Mouse (Mus musculus): ENCODE measurements around the gene Sh3gl3. TPM values are rescaled to one million over a fixed set of nuclear protein-coding genes. Genes with fewer than 3 reads are reported as not detected.

Gene Sh3gl3
- polyA plus RNA-seq, 1 experiment: not detected

DNA sequence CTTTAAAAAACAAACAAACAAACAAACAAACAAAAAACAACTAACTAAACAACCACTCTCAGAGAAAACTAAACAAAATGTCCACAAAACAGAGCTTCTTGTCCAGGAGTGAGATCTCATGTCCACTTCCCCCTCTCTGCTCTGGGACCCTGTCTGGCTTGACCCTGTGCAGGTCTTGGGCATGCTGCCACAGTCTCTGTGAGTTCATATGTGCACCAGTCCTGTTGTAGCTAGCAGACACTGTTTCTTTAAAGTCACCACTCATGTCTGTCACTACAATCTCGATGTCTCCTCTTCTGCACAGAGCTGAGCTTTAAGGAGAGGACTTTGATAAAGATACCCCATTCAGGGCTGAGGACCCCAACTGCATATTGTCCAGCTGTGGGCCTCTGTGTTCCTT lies 153.0 kb downstream of the Sh3gl3 start:
- H3K4me1 ChIP-seq: no peaks in the 10 kb centered on the region
- TF ChIP-seq FLI1 (IDR thresholded peaks at IDR 0.05; ENCODE audit: low read length) (no peak), GATA1 (IDR thresholded peaks at IDR 0.05; ENCODE audit: borderline replicate concordance, low read length) (no peak)
- peaks cover 6% of the 10 kb centered on the region for H3K9me3 ChIP-seq
- no peaks in the 10 kb centered on the region for H3K27me3 ChIP-seq (replicated peaks)
- H3K36me3 ChIP-seq (replicated peaks; ENCODE audit: low read length): no peaks in the 10 kb centered on the region
- no peak overlapping the region for H3K4me3 ChIP-seq (replicated peaks)

DNA sequence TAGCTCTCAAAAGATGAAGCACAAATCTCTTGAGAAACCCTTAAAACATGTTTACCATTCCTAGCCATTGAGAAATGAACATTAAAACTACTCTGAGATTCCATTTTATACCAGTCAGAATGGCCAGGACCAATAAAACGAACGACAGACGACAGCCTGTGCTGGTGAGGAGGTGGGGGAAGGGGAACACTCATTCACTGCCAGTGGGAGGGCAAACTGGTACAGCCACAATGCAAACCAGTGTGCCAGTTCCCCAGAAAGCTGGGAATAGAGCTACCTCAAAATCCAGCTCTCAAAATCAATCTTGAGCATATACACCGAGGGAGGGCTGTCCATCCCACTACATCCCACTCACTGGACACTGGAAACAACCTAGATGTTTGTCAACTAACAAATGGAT lies 153.6 kb downstream of the Sh3gl3 start:
- Histone ChIP-seq H3K4me3 (replicated peaks) (no peak overlapping the region), H3K27me3 (replicated peaks) (no peaks in the 10 kb centered on the region), H3K4me1 (no peaks in the 10 kb centered on the region), H3K9me3 (peaks cover 10% of the 10 kb centered on the region), H3K36me3 (replicated peaks; ENCODE audit: low read length) (no peaks in the 10 kb centered on the region)
- TF ChIP-seq FLI1 (IDR thresholded peaks at IDR 0.05; ENCODE audit: low read length): no peak
- no peak for TF ChIP-seq GATA1 (IDR thresholded peaks at IDR 0.05; ENCODE audit: borderline replicate concordance, low read length)

DNA sequence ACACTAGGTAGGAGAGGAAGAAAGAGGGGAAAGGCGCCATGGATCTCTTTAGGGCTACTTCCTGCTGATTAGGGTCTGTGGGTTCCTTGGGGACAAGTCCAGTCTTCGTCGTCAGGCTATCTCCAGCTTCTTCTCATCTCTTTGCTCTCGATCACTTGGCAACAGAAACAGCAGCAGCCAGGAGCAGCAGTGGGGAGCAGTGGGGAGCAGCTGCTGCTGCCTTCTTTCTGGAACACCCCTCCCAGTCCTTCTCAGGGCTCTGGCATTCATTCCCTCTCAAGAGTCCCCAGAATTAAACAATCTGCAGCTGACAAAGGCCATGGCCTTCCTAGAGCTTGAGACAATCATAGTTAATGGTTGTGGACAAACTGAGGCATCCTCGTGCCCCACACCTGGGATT lies 154.2 kb downstream of the Sh3gl3 start:
- no peak for TF ChIP-seq GATA1 (IDR thresholded peaks at IDR 0.05; ENCODE audit: borderline replicate concordance, low read length)
- TF ChIP-seq FLI1 (IDR thresholded peaks at IDR 0.05; ENCODE audit: low read length): no peak
- no peaks in the 10 kb centered on the region for H3K4me1 ChIP-seq

DNA sequence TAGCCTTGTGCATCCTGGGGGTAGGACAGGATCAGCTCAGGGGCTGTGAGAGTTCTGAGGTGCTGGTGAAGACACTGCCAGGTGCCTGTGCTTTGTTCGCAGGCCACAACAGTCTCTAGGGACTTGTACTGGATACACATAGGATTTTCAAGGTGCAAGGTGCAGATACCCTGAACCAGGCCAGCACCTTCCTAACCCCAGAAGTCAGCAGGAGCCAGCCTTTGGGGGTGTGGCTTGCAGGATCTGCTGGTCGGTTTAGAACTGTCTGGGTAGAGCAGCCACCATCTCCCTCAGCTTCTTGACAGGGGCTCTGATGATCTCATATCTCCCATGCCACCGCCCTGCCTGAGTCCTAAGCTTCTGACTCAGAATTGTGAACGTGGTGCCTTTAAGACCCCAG lies 156.2 kb downstream of the Sh3gl3 start:
- Histone ChIP-seq H3K36me3 (replicated peaks; ENCODE audit: low read length) (no peaks in the 10 kb centered on the region), H3K4me1 (no peaks in the 10 kb centered on the region), H3K27me3 (replicated peaks) (peaks cover 15% of the 10 kb centered on the region), H3K4me3 (replicated peaks) (no peak overlapping the region), H3K9me3 (peaks cover 12% of the 10 kb centered on the region)
- TF ChIP-seq FLI1 (IDR thresholded peaks at IDR 0.05; ENCODE audit: low read length) (no peak), GATA1 (IDR thresholded peaks at IDR 0.05; ENCODE audit: borderline replicate concordance, low read length) (no peak)

More for the DNA sequence above, 154.2 kb downstream of the Sh3gl3 start:
- H3K27me3 ChIP-seq (replicated peaks): no peaks in the 10 kb centered on the region
- H3K36me3 ChIP-seq (replicated peaks; ENCODE audit: low read length): no peaks in the 10 kb centered on the region
- peaks cover 10% of the 10 kb centered on the region for H3K9me3 ChIP-seq
- H3K4me3 ChIP-seq (replicated peaks): no peak overlapping the region

DNA sequence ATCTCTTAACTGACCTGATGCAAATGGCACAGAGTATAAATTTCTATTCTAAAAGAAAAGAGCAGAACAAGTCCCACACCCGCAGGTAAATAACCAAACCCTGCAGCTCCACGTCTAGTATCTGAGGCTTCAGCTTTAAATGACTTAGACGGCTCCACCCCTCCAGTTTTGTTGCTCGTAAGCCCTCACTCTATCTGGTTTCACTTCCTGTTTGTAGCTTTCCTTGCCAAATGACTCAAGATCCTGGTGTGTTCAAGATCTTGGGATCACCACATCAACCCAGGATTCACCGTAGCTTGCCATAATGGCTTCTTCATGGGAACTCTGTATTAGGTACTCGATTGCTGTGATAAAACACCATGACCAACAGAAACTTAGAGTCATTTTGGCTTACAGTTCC lies 157.2 kb downstream of the Sh3gl3 start:
- peaks cover 12% of the 10 kb centered on the region for H3K9me3 ChIP-seq
- no peaks in the 10 kb centered on the region for H3K36me3 ChIP-seq (replicated peaks; ENCODE audit: low read length)
- TF ChIP-seq FLI1 (IDR thresholded peaks at IDR 0.05; ENCODE audit: low read length): no peak
- no peak for TF ChIP-seq GATA1 (IDR thresholded peaks at IDR 0.05; ENCODE audit: borderline replicate concordance, low read length)

DNA sequence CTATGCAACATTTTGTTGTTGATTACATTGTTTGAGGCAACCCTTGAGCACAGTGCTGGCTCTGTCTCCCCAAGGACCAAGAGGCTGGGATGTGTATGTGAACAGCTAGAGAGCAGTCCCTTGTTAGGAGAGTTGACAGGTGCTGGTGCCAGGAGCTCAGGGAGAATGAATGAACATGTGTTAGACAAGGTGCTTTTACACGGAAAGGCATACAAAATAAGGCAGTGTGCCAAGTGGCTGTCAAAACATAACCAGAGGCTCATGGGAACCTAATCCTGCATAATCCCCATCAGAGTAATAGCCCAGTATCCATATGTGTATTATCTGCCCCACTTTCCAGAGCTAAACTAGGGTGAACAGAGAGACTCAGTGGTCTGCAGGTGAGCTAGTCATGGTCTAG lies 160.4 kb downstream of the Sh3gl3 start:
- no peak for TF ChIP-seq GATA1 (IDR thresholded peaks at IDR 0.05; ENCODE audit: borderline replicate concordance, low read length)
- no peak for TF ChIP-seq FLI1 (IDR thresholded peaks at IDR 0.05; ENCODE audit: low read length)
- Histone ChIP-seq H3K36me3 (replicated peaks; ENCODE audit: low read length) (no peaks in the 10 kb centered on the region), H3K4me1 (no peaks in the 10 kb centered on the region), H3K27me3 (replicated peaks) (peaks cover 46% of the 10 kb centered on the region), H3K9me3 (peaks cover 21% of the 10 kb centered on the region), H3K4me3 (replicated peaks) (no peak overlapping the region)

More for the DNA sequence above, 157.2 kb downstream of the Sh3gl3 start:
- H3K4me1 ChIP-seq: no peaks in the 10 kb centered on the region
- no peak overlapping the region for H3K4me3 ChIP-seq (replicated peaks)
- peaks cover 26% of the 10 kb centered on the region for H3K27me3 ChIP-seq (replicated peaks)

DNA sequence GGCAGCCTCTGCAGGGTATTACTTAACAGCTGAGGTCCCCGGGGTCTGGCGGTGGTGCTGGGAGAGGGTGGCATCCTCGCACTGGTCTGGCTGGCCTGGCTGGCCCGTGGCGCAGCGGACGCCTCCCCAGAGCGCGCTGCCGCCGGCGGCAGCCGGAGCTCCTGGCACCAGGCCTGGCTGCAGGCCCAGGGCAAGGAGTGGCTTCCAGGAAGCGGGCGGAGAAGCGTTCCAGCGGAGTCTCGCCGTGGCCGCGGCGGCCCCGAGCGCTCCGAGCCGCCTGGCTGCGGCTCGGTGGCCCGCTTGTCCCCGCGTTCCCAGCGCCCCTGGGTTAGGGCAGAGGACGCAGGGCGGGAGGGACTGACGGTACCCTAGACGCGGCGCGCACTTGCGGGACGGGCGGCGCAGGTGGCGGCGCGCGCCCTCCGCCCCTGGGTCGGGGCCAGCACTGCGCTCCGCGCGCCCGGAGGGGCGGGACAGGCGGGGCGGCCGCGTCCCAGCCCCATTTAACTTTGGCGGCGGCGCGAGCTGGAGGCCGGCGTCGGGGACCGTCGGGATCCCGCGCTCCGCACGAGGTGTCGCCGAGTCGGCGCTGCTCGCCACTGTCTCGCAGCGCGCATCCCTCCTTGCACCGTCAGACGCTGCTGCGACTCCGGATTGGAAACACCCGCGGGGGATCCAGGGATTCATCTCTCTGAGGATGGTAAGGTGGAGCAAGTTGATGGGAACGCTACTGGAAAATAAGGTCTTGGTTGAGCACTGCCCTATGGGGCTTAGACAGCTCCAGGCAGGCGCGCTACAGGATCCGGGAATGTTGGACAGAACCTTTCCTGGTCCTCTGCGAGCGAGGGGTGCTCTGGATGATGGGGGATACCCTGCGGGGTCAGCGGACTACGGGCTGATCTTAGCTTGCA lies 161.8 kb downstream of the Sh3gl3 start, which contains the start of gene Adamtsl3:
Gene Adamtsl3 (plus strand): TSS at position 484 of the 911 bp plus-strand sequence.
- H3K9me3 ChIP-seq: peaks cover 21% of the 10 kb centered on the region
- H3K36me3 ChIP-seq (replicated peaks; ENCODE audit: low read length): no peaks in the 10 kb centered on the region
- no peaks in the 10 kb centered on the region for H3K4me1 ChIP-seq
- H3K27me3 ChIP-seq (replicated peaks): peaks cover 46% of the 10 kb centered on the region
- H3K4me3 ChIP-seq (replicated peaks): no peak within 1 kb of the TSS
- TF ChIP-seq FLI1 (IDR thresholded peaks at IDR 0.05; ENCODE audit: low read length): no peak

DNA sequence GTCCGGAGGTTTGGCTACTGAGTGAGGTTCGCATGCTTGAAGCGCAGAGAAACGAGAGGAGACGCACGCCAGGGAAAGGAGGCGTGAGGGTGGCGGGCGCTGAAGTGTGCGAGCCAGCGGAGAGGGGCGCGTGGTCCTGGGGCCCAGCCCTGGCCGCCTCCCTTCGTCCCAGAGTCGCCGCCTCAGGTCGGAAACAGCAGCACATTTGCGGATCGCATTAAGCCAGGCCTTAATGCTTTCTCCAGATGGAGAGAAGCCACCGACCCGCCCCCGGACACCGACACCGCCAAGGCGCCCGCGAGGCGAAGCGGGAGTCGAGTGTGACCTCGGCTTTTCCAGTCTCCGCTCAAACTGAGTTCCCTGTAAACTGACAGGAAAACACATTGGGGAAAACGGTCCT lies 162.5 kb downstream of the Sh3gl3 start:
- H3K4me1 ChIP-seq: no peaks in the 10 kb centered on the region
- peaks cover 20% of the 10 kb centered on the region for H3K9me3 ChIP-seq
- H3K27me3 ChIP-seq (replicated peaks): peaks cover 46% of the 10 kb centered on the region
- no peaks in the 10 kb centered on the region for H3K36me3 ChIP-seq (replicated peaks; ENCODE audit: low read length)
- no peak overlapping the region for H3K4me3 ChIP-seq (replicated peaks)
- TF ChIP-seq GATA1 (IDR thresholded peaks at IDR 0.05; ENCODE audit: borderline replicate concordance, low read length): no peak
- TF ChIP-seq FLI1 (IDR thresholded peaks at IDR 0.05; ENCODE audit: low read length): no peak

DNA sequence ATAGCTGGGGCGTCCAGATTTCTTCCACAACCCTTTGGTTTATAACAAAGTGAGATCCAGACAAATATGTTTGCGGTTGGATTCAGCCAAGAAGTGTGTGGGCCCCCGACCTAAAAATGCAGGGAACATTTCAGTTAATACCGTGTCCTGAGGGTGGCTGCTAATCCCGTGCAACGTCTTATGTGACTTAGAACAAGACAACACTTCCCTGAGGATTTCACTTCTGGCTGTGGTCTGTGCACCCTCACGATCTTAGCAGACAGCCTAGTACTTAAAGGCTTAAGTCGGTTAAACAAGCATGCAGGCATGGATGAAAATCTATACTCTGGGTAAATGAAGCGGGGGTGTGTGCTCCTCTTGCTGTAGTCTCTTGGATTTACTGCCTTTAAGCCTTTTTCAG lies 164.5 kb downstream of the Sh3gl3 start:
- no peak overlapping the region for H3K4me3 ChIP-seq (replicated peaks)
- no peak for TF ChIP-seq FLI1 (IDR thresholded peaks at IDR 0.05; ENCODE audit: low read length)
- no peak for TF ChIP-seq GATA1 (IDR thresholded peaks at IDR 0.05; ENCODE audit: borderline replicate concordance, low read length)
- no peaks in the 10 kb centered on the region for H3K4me1 ChIP-seq
- H3K9me3 ChIP-seq: peaks cover 11% of the 10 kb centered on the region; the same call in 1 of the 2 replicates
- no peaks in the 10 kb centered on the region for H3K36me3 ChIP-seq (replicated peaks; ENCODE audit: low read length)
- peaks cover 49% of the 10 kb centered on the region for H3K27me3 ChIP-seq (replicated peaks)

DNA sequence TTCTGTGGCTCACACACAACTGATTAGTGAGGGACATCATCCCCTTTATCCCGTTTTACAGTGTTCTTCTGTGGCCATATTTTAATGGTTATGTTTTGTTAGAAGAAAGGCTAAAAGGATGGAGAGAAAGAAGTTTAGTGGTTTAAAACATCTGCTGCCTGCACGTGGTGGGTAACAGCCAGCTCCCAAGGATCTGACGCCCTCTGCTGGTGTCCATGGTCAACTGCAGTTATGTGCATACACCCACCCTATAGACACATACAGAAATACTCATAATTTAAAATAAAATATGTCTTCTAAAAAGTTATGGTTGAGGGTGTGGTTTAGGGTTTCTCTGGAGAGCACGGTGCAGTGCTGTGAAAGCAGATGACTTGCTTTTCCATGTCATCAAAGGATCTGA lies 164.9 kb downstream of the Sh3gl3 start:
- peaks cover 9% of the 10 kb centered on the region; the same call in 1 of the 2 replicates for H3K9me3 ChIP-seq
- H3K4me3 ChIP-seq (replicated peaks): no peak overlapping the region
- peaks cover 47% of the 10 kb centered on the region for H3K27me3 ChIP-seq (replicated peaks)
- no peaks in the 10 kb centered on the region for H3K4me1 ChIP-seq
- TF ChIP-seq GATA1 (IDR thresholded peaks at IDR 0.05; ENCODE audit: borderline replicate concordance, low read length) (no peak), FLI1 (IDR thresholded peaks at IDR 0.05; ENCODE audit: low read length) (no peak)
- H3K36me3 ChIP-seq (replicated peaks; ENCODE audit: low read length): no peaks in the 10 kb centered on the region

All from megakaryocyte, embryonic 14.5 days (primary cell).